Mouse (Mus musculus) mouse embryonic stem cell (cell line): ENCODE results near the gene Tipin.

Source experiments
- in situ Hi-C, 2 experiments: fragments of 300-500 bp; cut with MboI; formaldehyde crosslinking; loops; 1 replicate in 1 of 2; 3 replicates in 1 of 2; pipeline ENCODE4 v1.14.3; 2019 to 2020; ENCODE audit warnings: low sequenced_read_pairs in 2 of 2, low pct_unique_long_range_greater_than_20kb in 1 of 2, mixed read lengths in 1 of 2; ENCODE audit not compliant: unreplicated experiment in 1 of 2

The Tipin gene

DNA sequence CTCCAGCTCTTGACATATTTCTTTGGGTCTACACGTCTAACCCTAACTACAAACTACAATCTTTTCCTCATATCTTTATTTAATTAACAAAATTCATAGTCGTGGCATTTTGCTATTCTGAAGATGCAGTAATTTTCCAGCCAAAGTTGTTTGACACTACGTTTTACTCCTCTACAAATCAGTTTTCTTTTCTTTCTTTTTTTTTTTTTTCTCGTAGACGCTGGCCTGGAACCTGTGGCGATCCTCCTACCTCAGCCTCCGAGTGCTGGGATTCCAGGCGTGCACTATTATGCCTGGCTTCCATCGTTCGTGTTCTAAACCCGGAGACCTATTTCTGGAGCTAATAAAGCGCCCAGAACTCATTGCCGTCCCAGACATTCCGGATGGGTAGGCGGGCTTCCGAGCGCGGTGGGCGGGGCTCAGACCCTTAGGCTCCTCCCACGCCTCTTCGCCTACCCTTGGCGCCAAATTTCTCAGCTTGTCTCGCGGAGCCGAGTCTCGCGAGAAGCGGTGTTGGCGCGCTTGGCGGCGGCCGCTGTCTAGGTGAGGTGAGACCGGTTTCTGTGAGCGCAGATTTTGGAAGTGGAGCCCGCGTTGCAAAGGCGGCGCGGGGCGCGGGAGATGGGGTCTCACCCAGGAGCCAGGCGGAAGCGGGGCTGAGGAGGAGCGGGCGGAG, at the start of gene Tipin:
TSS of gene Tipin (plus strand) at position 477 of the 676 bp plus-strand sequence.
- in situ Hi-C loops: loop anchor here (5.0 to 25.0 kb wide), 2 partner anchors 109 to 369 kb away; partner anchors contain the start of genes Rpl4 (in 1 of the 2) and Zwilch (in 1 of the 2)

- in situ Hi-C loops: no loop called here
These were observed 49.7 kb upstream of the Tipin start for GRCm38 (mm10) chr9:64231674-64232073.

DNA sequence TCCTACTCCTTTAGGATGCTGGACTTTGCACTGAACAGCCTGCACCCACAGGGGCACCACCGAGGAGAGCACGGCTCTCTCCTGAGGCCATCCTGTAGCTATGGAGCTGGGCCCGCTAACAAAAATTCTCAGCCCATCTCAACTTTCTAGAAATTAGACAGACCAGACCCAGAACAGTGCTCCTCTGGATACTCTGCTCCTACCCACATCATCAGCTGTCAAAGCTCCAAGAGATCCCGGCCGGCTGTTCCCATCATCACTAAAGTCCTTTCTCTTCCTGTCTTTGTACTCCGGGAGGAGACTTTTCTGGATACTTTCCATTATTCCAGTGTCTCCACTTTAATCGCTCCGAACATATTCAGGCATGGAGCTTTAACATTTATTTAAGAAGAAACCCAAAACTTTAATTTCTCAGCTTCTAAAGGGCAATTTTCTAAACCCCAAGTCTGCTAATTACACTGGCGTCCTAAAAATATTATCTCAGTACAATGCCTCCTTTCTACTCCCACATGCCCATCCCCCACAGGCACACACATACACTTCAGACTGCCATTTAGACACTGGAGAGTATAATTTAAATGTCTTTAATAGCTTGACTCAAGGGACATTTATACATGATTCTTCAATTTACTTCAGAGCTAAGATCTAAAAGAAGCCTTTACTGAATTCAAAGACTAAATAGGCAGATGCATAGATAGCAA, 49.0 kb upstream of the Tipin start:
- in situ Hi-C loops: no loop called here

- in situ Hi-C loops: no loop called here
These were observed 47.7 kb upstream of the Tipin start for GRCm38 (mm10) chr9:64233656-64234055.

GRCm38 (mm10) chr9:64234768-64235435, 46.5 kb upstream of the Tipin start, which contains the start of gene Uchl4:
Uchl4 (plus strand) TSS chr9:64235201.
- in situ Hi-C loops: no loop called here

DNA sequence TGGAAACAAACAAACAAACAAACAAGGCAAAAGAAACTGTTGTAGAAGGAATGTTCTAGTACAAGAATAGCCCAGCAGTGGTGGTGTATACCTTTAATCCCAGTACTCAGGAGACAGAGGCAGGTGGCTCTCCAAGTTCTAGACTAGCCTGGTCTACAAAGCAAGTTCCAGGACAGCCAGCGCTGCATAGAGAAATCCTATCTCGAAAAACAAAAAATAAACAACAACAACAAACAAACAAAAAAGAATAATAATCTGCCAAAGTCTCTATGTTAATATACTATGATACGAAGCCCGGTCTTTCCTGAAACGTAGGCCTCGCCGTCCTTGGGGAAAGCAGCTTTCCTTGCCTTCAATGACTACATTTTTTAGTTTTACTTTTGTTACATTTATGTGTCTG, 45.3 kb upstream of the Tipin start:
- in situ Hi-C loops: no loop called here

DNA sequence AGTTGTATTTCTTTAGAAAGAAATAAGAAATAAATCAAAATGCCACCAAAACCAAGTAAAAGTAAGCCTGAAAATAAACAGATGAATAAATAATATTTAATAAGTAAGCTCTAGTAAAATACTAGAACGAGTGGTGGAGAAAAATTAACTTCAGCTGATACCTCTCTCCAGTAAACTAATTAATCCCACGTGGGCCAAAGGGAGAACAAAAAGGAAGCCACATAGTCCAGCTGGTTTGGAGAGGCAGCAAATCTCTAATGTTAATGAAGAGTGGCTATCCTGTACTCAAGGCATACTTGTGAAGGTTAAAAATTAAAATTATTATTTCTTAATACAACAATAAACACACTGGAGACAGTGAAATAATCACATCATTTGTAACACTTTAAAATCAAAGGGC, 41.3 kb upstream of the Tipin start:
- in situ Hi-C loops: no loop called here

DNA sequence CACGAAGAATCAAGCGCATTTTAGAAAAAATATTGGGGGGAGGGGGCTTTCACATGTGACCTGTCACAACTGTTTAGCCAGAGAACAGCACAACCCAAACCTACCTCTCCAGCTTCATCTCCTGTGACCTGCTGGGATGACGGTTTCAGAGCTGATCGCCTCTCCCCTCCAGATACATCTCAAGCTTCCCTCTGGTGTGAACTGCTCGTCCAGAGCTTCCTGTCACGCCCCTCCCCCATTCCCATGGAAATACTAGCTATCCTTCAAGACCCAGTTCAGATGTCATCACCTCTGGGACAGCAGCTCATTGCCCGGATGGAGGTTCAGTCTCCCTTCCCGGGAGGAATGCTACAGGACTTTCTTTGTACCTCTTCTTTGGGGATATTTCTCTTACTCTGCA, 40.7 kb upstream of the Tipin start:
- in situ Hi-C loops: no loop called here

GRCm38 (mm10) chr9:64242381-64242831, 39.0 kb upstream of the Tipin start:
- in situ Hi-C loops: no loop called here

DNA sequence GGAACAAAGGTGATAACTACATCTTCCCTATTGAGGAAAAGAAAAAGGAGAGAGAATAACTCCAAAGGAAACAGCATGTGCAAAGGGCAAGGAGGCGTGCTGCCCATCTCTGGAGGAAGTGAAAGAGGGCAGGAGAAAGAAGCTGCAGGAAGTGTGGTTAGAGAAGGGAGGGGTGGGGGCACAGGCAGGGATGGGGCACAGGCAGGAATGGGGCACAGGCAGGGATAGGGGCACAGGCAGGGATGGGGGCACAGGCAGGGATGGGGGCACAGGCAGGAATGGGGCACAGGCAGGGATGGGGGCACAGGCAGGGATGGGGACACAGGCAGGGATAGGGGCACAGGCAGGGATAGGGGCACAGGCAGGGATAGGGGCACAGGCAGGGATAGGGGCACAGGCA, 32.0 kb upstream of the Tipin start:
- in situ Hi-C loops: no loop called here

- in situ Hi-C loops: no loop called here
These were observed 31.2 kb upstream of the Tipin start for GRCm38 (mm10) chr9:64250111-64250730.

DNA sequence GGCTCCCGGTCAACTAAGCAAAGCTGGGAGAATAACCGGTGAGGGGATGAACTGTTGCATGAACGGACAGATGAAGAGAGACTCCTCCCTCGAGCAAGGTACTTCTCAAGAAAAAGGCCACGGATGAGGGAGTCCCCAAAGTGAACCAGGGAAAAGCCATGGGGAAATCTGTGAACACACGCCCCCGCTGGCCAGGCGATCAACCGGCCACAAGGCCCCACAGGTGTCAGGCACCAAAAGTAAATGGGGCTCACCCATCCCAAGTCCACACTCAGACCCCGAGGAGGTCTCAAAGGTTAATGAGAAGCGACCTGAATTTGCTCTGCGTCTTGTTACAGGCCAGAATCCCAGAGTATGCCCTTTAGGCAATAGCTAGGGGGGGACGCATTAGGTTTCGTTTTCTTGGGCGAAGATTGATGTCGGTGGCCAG, 28.8 kb upstream of the Tipin start:
- in situ Hi-C loops: no loop called here

DNA sequence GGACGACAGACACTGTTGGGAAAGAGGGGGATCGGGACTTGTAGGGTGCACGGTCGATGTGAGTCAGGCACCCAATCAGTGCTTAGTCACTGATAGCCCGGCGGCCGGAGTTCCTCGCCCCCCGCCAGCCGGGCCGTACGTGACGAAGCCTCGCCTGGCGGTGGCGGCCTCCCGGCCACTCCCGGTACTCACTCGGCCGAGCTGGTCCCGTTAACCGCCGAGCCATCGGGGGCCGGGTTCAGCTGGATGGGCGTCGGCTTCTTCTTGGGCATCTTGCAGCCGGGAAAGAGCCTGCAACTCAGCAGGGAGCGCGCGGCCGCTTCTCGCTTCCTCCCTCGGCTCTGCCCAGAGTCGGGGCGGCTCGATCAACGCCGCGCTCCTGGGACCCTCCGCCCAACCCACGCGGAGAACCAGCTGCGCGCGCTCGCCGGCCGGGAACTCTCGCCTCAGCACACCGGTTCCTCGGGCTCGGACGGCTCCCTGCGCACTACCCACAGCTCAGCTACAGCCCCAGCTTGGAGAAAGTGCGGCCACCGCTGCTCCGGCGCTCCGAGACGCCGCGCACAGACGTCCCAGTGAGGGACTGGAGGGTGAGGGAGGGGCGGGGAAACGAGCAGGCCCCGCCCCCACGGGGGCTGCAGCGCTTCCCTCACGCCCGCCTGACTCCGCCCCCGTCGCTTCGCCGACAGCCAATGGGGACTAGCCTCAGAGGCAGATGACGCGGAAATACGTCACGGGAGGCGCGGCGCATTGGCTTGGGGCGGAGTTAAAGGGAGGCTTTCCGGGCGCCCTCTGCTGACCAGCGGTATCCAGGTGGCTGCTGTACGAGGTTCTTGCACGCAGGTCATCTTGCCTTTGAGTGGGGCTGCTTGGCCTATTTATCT, 28.1 kb upstream of the Tipin start, which contains the start of gene Map2k1:
TSS of gene Map2k1 (minus strand) at position 611 of the 884 bp plus-strand sequence.
- in situ Hi-C loops: no loop called here

DNA sequence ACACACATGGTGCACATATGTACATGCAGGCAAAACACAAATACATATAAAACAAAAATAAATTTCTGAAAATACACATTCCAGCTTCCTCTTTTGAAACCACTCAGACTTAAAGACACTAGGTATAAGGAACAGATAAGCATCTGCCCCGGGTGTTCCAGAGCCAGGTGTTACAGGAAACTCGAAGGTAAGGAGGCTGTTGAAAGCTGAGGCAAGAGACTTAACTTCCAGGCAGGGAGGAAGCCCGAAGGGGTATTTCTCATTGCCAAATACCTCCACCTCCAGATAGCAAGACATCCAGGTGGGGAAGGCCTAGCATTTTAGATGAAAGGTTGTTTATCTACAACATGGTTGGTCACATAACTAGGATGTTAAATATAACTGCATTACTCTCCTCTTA, 26.0 kb upstream of the Tipin start:
- in situ Hi-C loops: no loop called here

- in situ Hi-C loops: no loop called here
These were observed 25.2 kb upstream of the Tipin start for GRCm38 (mm10) chr9:64256204-64256603.

DNA sequence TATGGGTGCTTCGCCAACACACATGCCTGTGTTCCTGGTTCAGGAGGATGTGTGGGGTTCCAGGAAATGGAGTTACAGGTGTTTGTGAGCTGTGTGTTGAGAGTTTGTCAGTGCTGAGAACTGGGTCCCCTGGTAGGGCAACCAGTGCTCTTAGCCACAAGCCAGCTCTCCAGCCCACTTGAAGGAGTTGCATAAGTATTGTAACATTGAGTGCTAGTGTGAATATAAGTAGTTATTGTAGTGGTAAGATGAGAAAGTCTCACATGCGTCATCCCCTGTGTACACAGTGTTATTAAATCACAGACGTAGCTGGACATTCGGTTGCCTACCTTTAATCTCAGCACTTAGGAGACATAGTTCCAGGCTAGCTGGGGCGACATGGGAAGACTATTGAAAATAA, 21.5 kb upstream of the Tipin start:
- in situ Hi-C loops: no loop called here

- in situ Hi-C loops: no loop called here
These were observed 20.4 kb upstream of the Tipin start for GRCm38 (mm10) chr9:64261023-64261422.

DNA sequence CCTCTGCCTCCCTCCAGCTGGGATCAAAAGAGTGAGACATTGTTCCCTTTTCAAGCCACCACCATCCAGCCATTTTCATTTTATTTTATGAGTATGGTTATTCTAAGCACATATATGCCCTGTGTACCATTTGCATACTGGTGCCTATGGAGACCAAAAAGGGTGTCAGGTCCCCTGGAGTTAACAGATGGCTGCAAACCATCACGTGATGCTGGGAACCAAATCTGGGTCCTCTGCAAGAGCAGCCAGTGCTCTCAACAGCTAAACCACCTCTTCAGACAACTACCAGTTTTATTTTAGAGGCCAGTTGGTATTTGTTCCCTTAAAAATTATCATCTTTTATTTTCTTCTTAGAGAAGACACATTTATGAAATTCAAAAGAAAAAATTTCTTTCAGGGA, 16.6 kb upstream of the Tipin start:
- in situ Hi-C loops: no loop called here
